Mouse (Mus musculus) CH12.LX (cell line): ENCODE results near the gene Lyl1. TPM values are rescaled to one million over a fixed set of nuclear protein-coding genes. Genes with fewer than 3 reads are reported as not detected.

ENCODE experiments used
- DNase-seq: peaks from one replicate; pipeline ENCODE4 v3.0.0-alpha.2; 2013; ENCODE audit errors: extremely low read depth
- H3K27ac ChIP-seq: 2 replicates; pipeline ENCODE4 v1.5.1; 2012; ENCODE audit warnings: low read depth, mild to moderate bottlenecking, control low read depth, moderate library complexity; ENCODE audit not compliant: insufficient read depth
- H3K27me3 ChIP-seq: replicated peaks from 2 replicates; pipeline ENCODE3; 2012; ENCODE audit warnings: inconsistent platforms
- H3K36me3 ChIP-seq, 2 experiments: replicated peaks in 1 of 2; 2 replicates each; pipeline versions ENCODE3 to v1.6.1; 2012; ENCODE audit warnings: inconsistent platforms in 1 of 2, low read length in 1 of 2, mild to moderate bottlenecking in 1 of 2, mixed read lengths in 1 of 2, moderate library complexity in 1 of 2; ENCODE audit not compliant: control insufficient read depth in 1 of 2, insufficient read depth in 1 of 2
- H3K4me1 ChIP-seq, 2 experiments: 2 replicates each; pipeline ENCODE4 v1.6.1; 2012; ENCODE audit warnings: inconsistent platforms in 1 of 2, moderate library complexity in 1 of 2; ENCODE audit not compliant: insufficient read depth in 2 of 2, control insufficient read depth in 1 of 2
- H3K4me2 ChIP-seq: 2 replicates; pipeline ENCODE4 v1.6.1; 2012; ENCODE audit warnings: low read depth, mild to moderate bottlenecking, control low read depth; ENCODE audit not compliant: poor library complexity, insufficient read depth, severe bottlenecking
- H3K4me3 ChIP-seq, 3 experiments: fragments of 150-350 bp in 1 of 3; sonication (generic) in 1 of 3; replicated peaks in 1 of 3; 2 replicates each; pipeline versions ENCODE3 to v1.5.1; 2011 to 2012; ENCODE audit warnings: low read depth in 2 of 3, low read length in 2 of 3, mild to moderate bottlenecking in 2 of 3, moderate library complexity in 2 of 3, control low read depth in 1 of 3, improper control_type of control experiment in 1 of 3, inconsistent platforms in 1 of 3, mixed read lengths in 1 of 3; ENCODE audit not compliant: poor library complexity in 1 of 3
- H3K79me2 ChIP-seq: replicated peaks from 2 replicates; pipeline ENCODE4 v1.6.1; 2012; ENCODE audit warnings: mild to moderate bottlenecking, moderate library complexity; ENCODE audit not compliant: control insufficient read depth, poor library complexity, insufficient read depth, severe bottlenecking; ENCODE audit errors: extremely low read depth
- H3K9ac ChIP-seq: 2 replicates; pipeline ENCODE4 v1.6.1; 2012; ENCODE audit warnings: low read depth, mild to moderate bottlenecking, control low read depth, moderate library complexity; ENCODE audit not compliant: insufficient read depth
- H3K9me3 ChIP-seq: replicated peaks from 2 replicates; pipeline ENCODE3; 2012; ENCODE audit warnings: low read length, inconsistent platforms, mixed read lengths
- BHLHE40 ChIP-seq: IDR thresholded peaks from 2 replicates; pipeline ENCODE4 v1.6.1; 2011; ENCODE audit warnings: mild to moderate bottlenecking, low read depth, low read length, improper control_type of control experiment
- CTCF ChIP-seq, 2 experiments: IDR thresholded peaks in 1 of 2; conservative IDR thresholded peaks in 1 of 2; 2 replicates each; pipeline ENCODE4 v1.5.1; 2011 to 2012; ENCODE audit warnings: low read depth in 2 of 2, low read length in 2 of 2, improper control_type of control experiment in 1 of 2, inconsistent platforms in 1 of 2, mild to moderate bottlenecking in 1 of 2, moderate library complexity in 1 of 2
- E2F4 ChIP-seq: IDR thresholded peaks from 2 replicates; pipeline ENCODE4 v1.6.1; 2011; ENCODE audit warnings: low read depth, low read length, improper control_type of control experiment; ENCODE audit not compliant: insufficient replicate concordance
- EP300 ChIP-seq: IDR thresholded peaks from 2 replicates; pipeline ENCODE4 v1.6.1; 2011; ENCODE audit warnings: low read length, improper control_type of control experiment
- ETS1 ChIP-seq: conservative IDR thresholded peaks from 2 replicates; pipeline ENCODE4 v1.6.1; 2012; ENCODE audit warnings: low read depth, mild to moderate bottlenecking, inconsistent platforms, low read length, improper control_type of control experiment, moderate library complexity
- IRF4 ChIP-seq: IDR thresholded peaks from 2 replicates; pipeline ENCODE4 v1.6.1; 2014; ENCODE audit warnings: low read depth, mild to moderate bottlenecking, inconsistent platforms, low read length, improper control_type of control experiment
- KAT2A ChIP-seq: IDR thresholded peaks from 2 replicates; pipeline ENCODE4 v1.6.1; 2012; ENCODE audit warnings: low read length, improper control_type of control experiment, inconsistent platforms; ENCODE audit not compliant: insufficient replicate concordance
- MAFK ChIP-seq: IDR thresholded peaks from 2 replicates; pipeline ENCODE4 v1.6.1; 2011; ENCODE audit warnings: low read length, improper control_type of control experiment; ENCODE audit not compliant: insufficient replicate concordance
- MAZ ChIP-seq: IDR thresholded peaks from 2 replicates; pipeline ENCODE4 v1.6.1; 2012; ENCODE audit warnings: low read depth, mild to moderate bottlenecking, inconsistent platforms, low read length, improper control_type of control experiment, moderate library complexity
- MEF2A ChIP-seq: IDR thresholded peaks from 2 replicates; pipeline ENCODE4 v1.6.1; 2014; ENCODE audit warnings: low read depth, mild to moderate bottlenecking, inconsistent platforms, low read length, improper control_type of control experiment, borderline replicate concordance
- MXI1 ChIP-seq: IDR thresholded peaks from 2 replicates; pipeline ENCODE4 v1.6.1; 2011; ENCODE audit warnings: mild to moderate bottlenecking, low read depth, low read length, improper control_type of control experiment
- MYC ChIP-seq: IDR thresholded peaks from 2 replicates; pipeline ENCODE4 v1.6.1; 2011; ENCODE audit warnings: low read depth, mild to moderate bottlenecking, improper control_type of control experiment, low read length
- PAX5 ChIP-seq: IDR thresholded peaks from 2 replicates; pipeline ENCODE4 v1.6.1; 2012; ENCODE audit warnings: low read length, inconsistent platforms, mixed read lengths
- POLR2AphosphoS2 ChIP-seq: IDR thresholded peaks from 2 replicates; pipeline ENCODE4 v1.6.1; 2011; ENCODE audit warnings: low read depth, low read length, improper control_type of control experiment
- RAD21 ChIP-seq: IDR thresholded peaks from 2 replicates; pipeline ENCODE4 v1.6.1; 2011; ENCODE audit warnings: low read depth, mild to moderate bottlenecking, low read length, improper control_type of control experiment, moderate library complexity
- RCOR1 ChIP-seq: conservative IDR thresholded peaks from 2 replicates; pipeline ENCODE4 v1.6.1; 2012; ENCODE audit warnings: low read depth, mild to moderate bottlenecking, inconsistent platforms, low read length, improper control_type of control experiment
- SIN3A ChIP-seq: IDR thresholded peaks from 2 replicates; pipeline ENCODE4 v1.6.1; 2012; ENCODE audit warnings: low read length, improper control_type of control experiment, inconsistent platforms
- SMC3 ChIP-seq: IDR thresholded peaks from 2 replicates; pipeline ENCODE4 v1.6.1; 2011; ENCODE audit warnings: low read depth, low read length, improper control_type of control experiment
- TCF12 ChIP-seq: IDR thresholded peaks from 2 replicates; pipeline ENCODE4 v1.6.1; 2014; ENCODE audit warnings: low read depth, mild to moderate bottlenecking, inconsistent platforms, low read length, improper control_type of control experiment
- UBTF ChIP-seq: IDR thresholded peaks from 2 replicates; pipeline ENCODE4 v1.6.1; 2012; ENCODE audit warnings: low read depth, mild to moderate bottlenecking, inconsistent platforms, low read length, improper control_type of control experiment, moderate library complexity
- ZKSCAN1 ChIP-seq: IDR thresholded peaks from 2 replicates; pipeline ENCODE4 v1.6.1; 2012; ENCODE audit warnings: low read depth, inconsistent platforms, low read length, improper control_type of control experiment, borderline replicate concordance
- ZMIZ1 ChIP-seq: IDR thresholded peaks from 2 replicates; pipeline ENCODE4 v1.6.1; 2012; ENCODE audit warnings: low read depth, mild to moderate bottlenecking, inconsistent platforms, low read length, improper control_type of control experiment
- ZNF384 ChIP-seq: IDR thresholded peaks from 2 replicates; pipeline ENCODE4 v1.6.1; 2012; ENCODE audit warnings: low read depth, low read length, improper control_type of control experiment, inconsistent platforms
- dilution Hi-C: fragments of 300-500 bp; cut with MboI; formaldehyde crosslinking; loops from 2 replicates; pipeline ENCODE4 v1.14.3; 2020; ENCODE audit warnings: low sequenced_read_pairs; ENCODE audit not compliant: extremely low pct_unique_long_range_greater_than_20kb, extremely low pct_ligation_motif_present
- in situ Hi-C: fragments of 300-500 bp; cut with MboI; formaldehyde crosslinking; loops from 3 replicates; pipeline ENCODE4 v1.14.3; 2019; ENCODE audit warnings: low sequenced_read_pairs, low pct_ligation_motif_present, low pct_unique_long_range_greater_than_20kb, mixed read lengths
- polyA plus RNA-seq: library from polyadenylated mRNA; unstranded; fragments of >175 nt; gene quantifications from 2 replicates; pipeline ENCODE4 v1.2.1, GENCODE M21; 2012; ENCODE audit warnings: low read depth; ENCODE audit not compliant: insufficient read length
- total RNA-seq, 2 experiments: library from RNA; depleted of rRNA; stranded (reverse); fragments of 300-350 nt in 1 of 2; fragments of >200 nt in 1 of 2; gene quantifications; 2 replicates each; pipeline ENCODE4 v1.2.3; 2012 to 2014

Gene Lyl1
- total and polyA plus RNA-seq, 3 experiments, result 20.6 to 53.2 (median 38.5) TPM

DNA sequence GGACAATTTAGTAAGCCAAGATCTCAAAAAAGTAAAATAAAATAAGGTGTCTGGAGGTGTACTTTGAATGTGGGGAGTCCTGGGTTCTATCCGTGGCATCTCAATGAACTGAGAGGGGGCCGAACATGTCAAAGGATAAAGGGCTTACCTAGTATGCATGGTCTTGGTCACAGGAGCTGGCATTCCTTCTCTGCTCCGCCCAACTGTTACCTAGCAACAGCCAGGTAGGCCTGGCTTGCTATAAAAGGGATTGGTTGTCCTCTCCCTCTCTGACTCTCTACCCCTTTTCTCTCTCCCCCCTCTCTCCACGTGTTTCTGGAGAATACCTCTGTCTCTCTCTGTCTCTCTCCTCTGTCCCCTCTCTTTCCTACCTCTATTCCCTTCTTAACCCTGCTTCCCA, 43.6 kb upstream of the Lyl1 start:
- peaks cover 7 to 36% of the 10 kb centered on the region in 2 experiments for H3K4me1 ChIP-seq
- H3K36me3 ChIP-seq, result no peaks in the 10 kb centered on the region
- H3K9ac ChIP-seq, result 0 out of 2 replicates have a peak overlapping the region, but pooled peaks have one; percentile 38
- peaks cover 20% of the 10 kb centered on the region for H3K79me2 ChIP-seq
- in situ Hi-C loops (no loop called here), dilution Hi-C loops (no loop called here)
- H3K27me3 ChIP-seq, result no peaks in the 10 kb centered on the region
- DNase-seq, result no peak
- H3K4me2 ChIP-seq, result 0 out of 2 replicates have a peak overlapping the region, but pooled peaks have one; percentile 18
- H3K4me3 ChIP-seq, result no peak overlapping the region
- no peak overlapping the region for H3K27ac ChIP-seq
- TF ChIP-seq CTCF (conservative IDR thresholded peaks at IDR 0.05 in 1 of 2, IDR thresholded peaks at IDR 0.05 in 1 of 2; ENCODE audit: low read depth in 2 of 2, low read length in 2 of 2) (no peak), ZNF384 (no peak), POLR2AphosphoS2 (no peak), RCOR1 (no peak), EP300 (no peak), MXI1 (no peak), MYC (no peak), PAX5 (no peak), E2F4 (no peak), UBTF (no peak), MAZ (no peak), SMC3 (no peak), IRF4 (no peak)
- H3K9me3 ChIP-seq, result no peaks in the 10 kb centered on the region

DNA sequence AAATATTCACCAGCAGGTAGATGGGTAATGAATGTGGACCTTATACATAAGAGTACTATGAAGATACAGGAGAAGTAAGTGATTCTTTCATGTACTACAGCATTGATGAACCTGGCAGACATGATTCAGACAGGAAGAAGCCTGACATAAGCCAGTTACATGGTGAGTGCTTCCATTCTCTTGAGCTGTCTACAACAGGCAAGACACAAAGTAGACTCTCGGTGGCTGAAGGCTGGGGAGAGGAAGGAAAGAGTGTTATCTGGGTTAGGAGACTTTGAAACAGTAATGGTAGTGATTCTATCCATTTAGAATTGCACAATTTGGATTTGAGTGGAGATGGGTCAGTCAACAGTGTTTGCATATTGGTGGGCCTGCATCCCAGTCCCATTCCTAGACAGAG, 42.3 kb upstream of the Lyl1 start:
- no peaks in the 10 kb centered on the region for H3K9me3 ChIP-seq
- no peaks in the 10 kb centered on the region for H3K36me3 ChIP-seq
- no peak overlapping the region for H3K9ac ChIP-seq
- in situ Hi-C loops (no loop called here), dilution Hi-C loops (no loop called here)
- H3K27me3 ChIP-seq, result no peaks in the 10 kb centered on the region
- H3K4me1 ChIP-seq, result peaks cover 7 to 40% of the 10 kb centered on the region in 2 experiments
- no peak overlapping the region for H3K4me3 ChIP-seq
- H3K27ac ChIP-seq, result no peak overlapping the region
- H3K4me2 ChIP-seq, result no peak overlapping the region
- H3K79me2 ChIP-seq, result peaks cover 20% of the 10 kb centered on the region
- no peak for DNase-seq
- no peak for TF ChIP-seq ZMIZ1
- TF ChIP-seq ETS1, result no peak
- no peak for TF ChIP-seq RAD21
- TF ChIP-seq MEF2A, result no peak
- no peak for TF ChIP-seq MYC
- no peak for TF ChIP-seq MXI1
- no peak for TF ChIP-seq MAZ
- TF ChIP-seq TCF12, result no peak
- no peak for TF ChIP-seq ZKSCAN1
- TF ChIP-seq UBTF, result no peak
- no peak for TF ChIP-seq SMC3
- TF ChIP-seq E2F4, result no peak
- no peak for TF ChIP-seq MAFK
- no peak for TF ChIP-seq SIN3A
- no peak for TF ChIP-seq BHLHE40
- TF ChIP-seq KAT2A, result no peak
